Mouse (Mus musculus) cerebellum, adult 2 months (tissue): ENCODE data around the gene Flad1. TPM values are rescaled to one million over a fixed set of nuclear protein-coding genes. Genes with fewer than 3 reads are reported as not detected.
A peak's percentile ranks its signal among the peaks of the same experiment; 100 is the strongest.

Experiments used
- DNase-seq, 2 experiments: peaks; one replicate each; pipeline ENCODE4 v3.0.0; 2021
- H3K27ac ChIP-seq: fragments of 200-500 bp; 2 replicates; pipeline ENCODE4 v1.5.1; 2012; ENCODE audit warnings: low read length, control low read depth, inconsistent platforms; ENCODE audit not compliant: insufficient read depth
- H3K27me3 ChIP-seq: fragments of 200-500 bp; 2 replicates; pipeline ENCODE4 v1.6.1; 2012; ENCODE audit warnings: inconsistent platforms, mild to moderate bottlenecking, low read length, moderate library complexity; ENCODE audit not compliant: control insufficient read depth, insufficient read depth
- H3K4me1 ChIP-seq: fragments of 200-500 bp; 2 replicates; pipeline ENCODE4 v1.6.1; 2011; ENCODE audit warnings: low read length; ENCODE audit not compliant: control insufficient read depth, insufficient read depth
- H3K4me3 ChIP-seq: fragments of 200-500 bp; replicated peaks from 2 replicates; pipeline ENCODE3; 2011; ENCODE audit warnings: mild to moderate bottlenecking, low read depth, low read length, control low read depth; ENCODE audit not compliant: insufficient read depth
- CTCF ChIP-seq: fragments of 200-500 bp; IDR thresholded peaks from 2 replicates; pipeline ENCODE4 v1.5.1; 2011; ENCODE audit warnings: low read depth, mild to moderate bottlenecking, control low read depth, low read length, moderate library complexity, borderline replicate concordance; ENCODE audit not compliant: insufficient read depth
- POLR2A ChIP-seq: fragments of 200-500 bp; IDR thresholded peaks from 2 replicates; pipeline ENCODE4 v1.6.1; 2011; ENCODE audit warnings: low read length, control low read depth, borderline replicate concordance; ENCODE audit not compliant: insufficient read depth
- WGBS: fragments of 180-500 bp; shearing (Covaris S2); methylation state at CpG from one replicate; pipeline ENCODE4 v1.1.7; 2018; 5-methylcytosine and 5-hydroxymethylcytosine counted together
- polyA plus RNA-seq: library from polyadenylated mRNA; depleted of rRNA; stranded (reverse); fragments of >200 nt; gene quantifications from 2 replicates; pipeline ENCODE4 v1.2.3, GENCODE M21; 2012

Flad1 gene
- polyA plus RNA-seq, 1 experiment: 54.0 TPM

DNA sequence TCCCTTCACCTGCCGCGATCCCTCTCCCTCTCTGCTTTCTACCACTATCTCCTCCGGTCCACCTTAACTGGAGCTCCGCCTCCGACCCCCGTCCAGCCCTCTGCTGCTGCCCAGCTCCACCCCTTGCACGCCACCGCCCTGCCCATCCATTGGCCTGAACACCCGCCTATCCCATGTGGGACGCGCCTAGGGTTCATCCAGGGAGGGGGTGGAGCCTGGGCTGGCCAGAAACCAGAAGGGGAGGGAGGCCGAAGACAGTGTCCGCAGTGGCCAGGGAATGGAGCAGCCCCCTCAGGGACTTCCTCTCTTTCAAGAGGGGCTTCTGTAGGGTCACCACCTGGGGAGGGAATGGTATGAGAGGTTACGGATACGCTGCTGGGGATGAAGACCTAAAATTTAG lies 18.1 kb downstream of the Flad1 start:
- TF ChIP-seq POLR2A (peak; percentile 83), CTCF (no peak)
- Histone ChIP-seq H3K4me1 (peaks cover 11% of the 10 kb centered on the region), H3K27ac (peak overlapping the region; percentile 96), H3K4me3 (peak overlapping the region; percentile 97), H3K27me3 (no peaks in the 10 kb centered on the region)
- DNase-seq: peak; percentile 99
- WGBS: under 1% methylated on average over 15 of the region's 15 CpGs

DNA sequence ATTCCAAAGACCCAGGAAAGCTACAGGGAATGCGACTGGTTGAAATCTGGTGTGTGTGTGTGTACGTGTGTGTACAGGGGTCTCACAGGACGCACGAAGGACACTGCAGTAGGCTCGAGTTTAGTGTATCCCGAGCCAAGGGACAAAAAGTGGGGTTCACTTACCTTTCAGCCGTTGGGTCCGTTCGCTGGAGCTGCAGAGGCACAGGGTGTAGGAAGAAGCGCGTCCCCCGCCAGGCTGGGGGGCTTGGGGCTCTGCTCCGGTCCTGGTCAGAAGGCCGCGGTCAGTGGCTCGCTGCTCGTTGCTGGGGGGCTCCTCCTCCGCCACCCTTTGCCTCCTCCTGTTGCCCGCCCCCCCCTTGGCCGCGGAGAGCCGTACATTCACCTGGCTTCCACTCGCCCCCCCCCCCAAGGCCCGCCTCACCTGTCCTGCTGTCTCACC lies 18.8 kb downstream of the Flad1 start:
- TF ChIP-seq CTCF (no peak), POLR2A (no peak)
- 0% methylated on average over 23 of the region's 24 CpGs for WGBS
- no peaks in the 10 kb centered on the region for H3K27me3 ChIP-seq
- H3K27ac ChIP-seq: peak overlapping the region; percentile 86
- DNase-seq: peak; percentile 58 to 59
- H3K4me1 ChIP-seq: peaks cover 17% of the 10 kb centered on the region
- peak overlapping the region; percentile 98 for H3K4me3 ChIP-seq

DNA sequence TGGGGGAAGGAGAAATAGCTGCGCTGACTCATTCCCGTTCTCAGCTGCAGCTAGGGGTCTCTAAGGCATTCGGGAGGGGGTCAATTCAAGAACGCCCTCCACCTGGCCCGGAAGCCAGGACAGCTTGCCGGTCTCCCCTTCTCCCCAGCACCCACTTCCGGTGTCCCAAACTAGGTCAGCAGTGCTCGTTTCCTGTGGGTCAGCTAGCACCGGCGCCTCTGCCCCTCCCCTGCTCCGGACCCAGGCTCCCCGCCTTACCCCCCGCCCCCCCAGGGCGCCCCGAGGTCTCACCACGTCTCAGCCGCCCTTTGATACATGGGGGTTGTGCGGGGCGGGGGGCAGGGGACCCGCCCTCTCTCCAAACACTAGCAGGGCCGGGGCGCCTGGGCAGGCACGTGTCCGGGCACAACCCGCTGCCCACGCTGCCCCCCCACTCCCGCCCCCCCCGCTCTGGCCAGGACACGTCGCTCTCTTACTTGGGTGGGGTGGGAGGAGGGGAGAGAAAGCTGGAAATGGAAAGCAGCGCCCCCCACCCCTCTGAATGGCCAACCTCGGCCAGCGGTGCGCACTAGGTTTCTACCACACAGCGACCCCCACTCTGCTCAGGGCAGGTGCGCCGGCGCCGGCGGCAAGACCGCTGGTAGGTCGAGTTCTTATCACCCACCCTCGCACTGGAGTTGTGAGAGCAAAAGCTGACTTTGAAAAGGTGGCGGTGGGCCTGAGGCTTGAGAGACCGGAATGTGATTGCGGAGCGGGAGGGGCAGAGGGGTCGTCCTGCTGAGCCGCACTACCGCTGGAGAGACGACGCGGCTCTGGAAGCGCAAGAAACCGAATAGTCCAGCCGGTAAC lies 19.8 kb downstream of the Flad1 start:
- H3K4me1 ChIP-seq: peaks cover 26% of the 10 kb centered on the region
- WGBS: 1% methylated on average over 56 of the region's 56 CpGs
- H3K27ac ChIP-seq: peak overlapping the region; percentile 93
- no peaks in the 10 kb centered on the region for H3K27me3 ChIP-seq
- TF ChIP-seq POLR2A (no peak), CTCF (no peak)
- H3K4me3 ChIP-seq: peak overlapping the region; percentile 98
- peak; percentile 71 to 73 for DNase-seq

DNA sequence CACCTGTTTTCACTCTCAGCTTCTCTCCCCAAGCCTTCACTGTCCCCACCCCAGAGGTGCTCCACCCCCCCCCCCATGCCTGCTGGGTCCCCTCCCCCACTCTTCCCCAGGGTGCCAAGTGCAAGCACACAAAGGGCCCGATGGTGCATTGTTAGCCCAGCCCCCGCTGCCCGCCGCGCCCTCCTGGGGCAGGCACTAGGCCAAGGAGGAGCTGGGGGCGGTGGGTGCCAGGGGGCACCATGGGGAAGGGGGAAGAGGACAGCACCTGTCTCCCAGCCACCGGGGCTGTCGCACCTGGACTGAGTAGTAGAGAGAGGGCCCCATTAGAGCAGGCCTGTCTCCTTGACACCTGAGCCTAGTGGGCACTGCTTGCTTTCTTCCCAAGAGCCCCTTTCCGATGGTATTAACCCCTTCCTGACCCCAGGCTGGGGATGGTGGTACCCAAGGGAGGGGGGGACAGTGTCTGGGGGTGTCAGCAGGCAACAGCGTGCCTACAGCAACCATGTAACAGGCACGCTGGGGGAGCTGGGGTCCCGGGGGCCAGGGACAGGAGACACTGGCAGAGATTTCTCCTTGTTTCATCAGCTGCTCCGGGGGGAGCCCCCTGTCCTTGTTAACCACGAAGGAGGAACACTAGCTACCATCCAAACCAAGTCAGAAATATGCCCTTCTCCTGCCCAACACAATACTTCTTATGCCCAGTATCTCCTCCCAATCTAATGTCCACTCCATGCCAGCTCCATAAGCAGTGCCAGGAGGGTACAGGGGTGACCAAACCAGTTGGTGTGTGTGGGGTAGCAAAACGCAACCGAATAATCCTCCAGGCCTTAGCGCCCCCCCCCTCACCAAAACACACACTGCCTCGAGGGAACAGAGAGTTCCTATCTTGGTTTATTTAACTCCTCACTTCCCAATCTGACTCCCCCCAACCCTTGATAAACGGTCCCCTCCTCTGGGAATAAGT lies 20.7 kb downstream of the Flad1 start:
- peak overlapping the region; percentile 70 for H3K27ac ChIP-seq
- peaks cover 26% of the 10 kb centered on the region for H3K4me1 ChIP-seq
- 5% methylated on average over 19 of the region's 19 CpGs for whole genome bisulfite sequencing
- DNase-seq: peak; percentile 42 to 47
- peak overlapping the region; percentile 98 for H3K4me3 ChIP-seq
- no peaks in the 10 kb centered on the region for H3K27me3 ChIP-seq
- TF ChIP-seq CTCF: no peak
- TF ChIP-seq POLR2A: no peak

DNA sequence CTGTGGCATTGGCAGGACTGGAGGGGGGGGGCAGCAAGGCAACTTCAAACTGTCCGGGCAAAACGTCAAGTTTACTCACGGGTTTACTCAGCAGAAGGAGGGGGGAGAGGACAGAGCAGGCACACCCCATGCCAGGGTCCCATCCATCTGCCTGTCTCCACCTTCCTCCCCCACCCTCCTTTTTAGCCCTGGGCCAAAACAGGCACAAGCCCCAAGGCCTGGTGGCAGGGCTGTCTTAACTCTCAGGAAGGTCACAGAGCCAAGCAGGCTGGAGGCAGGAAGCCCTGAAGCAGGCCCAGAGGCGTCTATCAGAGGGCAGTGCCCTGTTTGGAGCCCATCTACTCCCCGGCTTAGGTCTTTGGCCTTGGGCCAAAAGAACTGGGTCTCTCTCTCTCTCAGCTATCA lies 21.6 kb downstream of the Flad1 start:
- 0% methylated on average over 5 of the region's 5 CpGs for WGBS
- TF ChIP-seq CTCF: no peak
- no peak for TF ChIP-seq POLR2A

DNA sequence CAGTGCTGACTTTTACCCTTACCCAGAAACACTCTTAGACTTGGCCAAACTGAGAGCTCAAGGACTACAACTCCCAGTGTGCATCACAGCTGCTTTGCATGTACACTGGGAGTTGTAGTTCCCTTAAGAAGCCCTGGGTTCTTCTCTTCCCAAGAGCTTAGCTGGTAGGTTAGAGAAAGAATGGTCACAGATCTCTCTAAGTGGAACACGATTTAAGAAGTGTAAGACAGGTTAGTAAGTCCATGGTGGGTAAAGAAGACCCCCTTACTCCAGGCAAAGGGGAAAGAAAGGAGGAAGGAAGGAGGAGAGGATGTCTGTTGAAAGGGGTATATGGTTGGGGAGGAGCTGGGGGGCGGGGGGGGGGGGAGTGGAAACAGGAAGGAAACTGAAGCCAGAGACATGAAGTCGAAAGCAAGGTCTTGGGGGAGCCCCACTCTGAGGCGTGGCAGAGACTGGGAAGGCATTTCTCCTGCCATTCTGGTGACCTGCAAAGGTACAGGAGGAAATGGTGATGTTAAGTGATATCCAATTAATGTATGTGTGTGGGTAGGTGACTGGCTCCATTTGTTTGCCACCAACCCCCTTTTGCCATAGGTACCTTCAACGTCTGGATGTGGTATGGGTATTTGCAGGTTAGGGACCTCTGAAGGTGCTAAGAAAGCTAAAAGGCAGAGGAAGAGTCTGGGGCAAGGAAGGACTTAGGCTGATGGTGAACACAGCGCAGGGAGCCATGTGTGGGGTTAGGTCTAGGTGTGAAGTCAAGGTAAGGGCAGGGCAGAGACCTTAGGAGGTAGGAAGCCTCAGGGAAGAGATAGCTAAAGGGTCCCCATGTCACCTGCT lies 22.5 kb downstream of the Flad1 start:
- 66% methylated on average over 6 of the region's 6 CpGs for WGBS
- Histone ChIP-seq H3K4me1 (peaks cover 32% of the 10 kb centered on the region), H3K27ac (no peak overlapping the region), H3K4me3 (no peak overlapping the region), H3K27me3 (no peaks in the 10 kb centered on the region)
- TF ChIP-seq POLR2A: no peak
- TF ChIP-seq CTCF: no peak
- peak in 1 of 2 experiments; percentile 50 for DNase-seq

More for the DNA sequence above, 21.6 kb downstream of the Flad1 start:
- H3K27me3 ChIP-seq: no peaks in the 10 kb centered on the region
- peak overlapping the region; percentile 24; the same call in 1 of the 2 replicates for H3K27ac ChIP-seq
- H3K4me3 ChIP-seq: no peak overlapping the region
- DNase-seq: peak; percentile 51 to 53
- H3K4me1 ChIP-seq: peaks cover 26% of the 10 kb centered on the region

DNA sequence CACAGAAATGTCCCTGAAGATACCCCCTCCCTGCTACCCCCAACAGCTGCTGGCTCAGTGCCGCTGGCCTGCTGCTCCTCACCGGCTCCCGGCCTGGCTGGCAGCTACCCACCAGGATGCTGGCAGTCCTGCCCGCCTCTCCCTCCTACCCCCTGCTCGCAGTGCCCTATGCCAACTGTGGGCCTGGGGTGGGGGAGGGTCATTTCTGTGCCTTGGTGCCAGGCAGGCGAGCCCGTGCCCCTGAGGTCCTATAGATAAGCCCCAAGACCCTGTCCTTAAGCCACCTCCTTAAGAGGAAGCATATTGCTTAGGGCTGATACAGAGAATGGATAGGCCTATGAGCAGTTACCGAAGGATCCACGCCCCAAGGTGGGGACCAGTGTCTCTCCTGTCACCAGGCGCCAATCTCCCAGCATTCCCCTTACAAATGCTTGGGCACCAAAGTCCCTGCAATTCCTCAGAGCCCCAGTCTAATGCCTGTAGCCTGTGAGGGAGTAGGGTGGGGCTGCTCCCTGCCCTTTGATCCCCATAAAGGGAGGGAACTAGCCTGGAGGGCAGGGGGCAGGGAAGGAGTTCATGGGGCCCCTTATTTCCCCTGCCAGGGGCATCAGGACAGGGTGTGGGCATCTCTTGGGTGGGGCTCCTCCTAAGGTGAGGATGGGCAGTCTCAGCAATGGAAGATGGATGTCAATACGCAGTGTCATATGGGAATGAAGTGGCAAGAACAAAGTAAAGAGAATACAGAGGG lies 23.4 kb downstream of the Flad1 start:
- no peak overlapping the region for H3K27ac ChIP-seq
- peak; percentile 57 for DNase-seq
- 24% methylated on average over 11 of the region's 11 CpGs for WGBS
- no peaks in the 10 kb centered on the region for H3K27me3 ChIP-seq
- peaks cover 38% of the 10 kb centered on the region for H3K4me1 ChIP-seq
- TF ChIP-seq CTCF (no peak), POLR2A (no peak)
- H3K4me3 ChIP-seq: no peak overlapping the region
